In the genomic region with DNA sequence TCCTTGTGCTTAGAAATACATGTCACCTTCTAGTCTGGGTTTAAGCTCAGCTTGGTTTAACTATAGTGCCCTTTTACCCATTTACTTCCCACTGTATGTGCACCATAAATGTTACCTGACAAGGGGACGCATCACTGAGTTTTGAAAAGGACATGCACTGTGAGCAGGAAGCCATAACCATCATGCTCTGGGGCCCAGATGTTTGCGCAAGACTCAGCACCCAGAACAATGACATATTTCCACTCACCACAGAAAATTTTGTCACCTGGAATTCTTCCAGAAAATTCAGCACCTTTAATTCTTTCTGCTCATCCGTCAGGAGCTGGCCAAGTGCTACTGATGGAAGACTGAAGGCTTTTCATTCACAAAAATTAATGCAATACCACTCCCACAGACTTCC, we compare ENCODE assay signal across 26 mouse cellular contexts.
"Had no signal": no experiment of that assay in that cellular context is flagged by ENCODE, and none has a peak within 500 bp of the region (broad histone marks: within the 10 kb centered on the region; RNA-seq: fewer than 3 reads in every experiment).

No protein-coding gene starts in this region.

- H3K9ac ChIP-seq: heart, embryonic 13.5 days; heart, embryonic 15.5 days; hindbrain, embryonic 13.5 days; hindbrain, embryonic 15.5 days; kidney, embryonic 15.5 days; limb, embryonic 12.5 days had no signal

- H3K9me3 ChIP-seq: heart, embryonic 13.5 days; heart, embryonic 15.5 days; hindbrain, embryonic 10.5 days; hindbrain, embryonic 13.5 days; hindbrain, embryonic 15.5 days; kidney, embryonic 15.5 days; limb, embryonic 12.5 days had no signal

- H3K4me3 ChIP-seq: heart, adult 2 months; heart, embryonic 13.5 days; heart, embryonic 15.5 days; hindbrain, embryonic 10.5 days; hindbrain, embryonic 13.5 days; hindbrain, embryonic 15.5 days; kidney, embryonic 15.5 days; limb, embryonic 12.5 days had no signal

- H3K4me2 ChIP-seq: heart, embryonic 11.5 days; heart, embryonic 13.5 days; heart, embryonic 15.5 days; hindbrain, embryonic 13.5 days; hindbrain, embryonic 15.5 days; kidney, embryonic 15.5 days; limb, embryonic 12.5 days; liver, embryonic 11.5 days had no signal

- H3K4me1 ChIP-seq: heart, embryonic 13.5 days; heart, embryonic 15.5 days; hindbrain, embryonic 15.5 days; kidney, embryonic 15.5 days had no signal

- H3K27ac ChIP-seq: heart, adult 2 months; heart, embryonic 13.5 days; heart, embryonic 15.5 days; hindbrain, embryonic 10.5 days; hindbrain, embryonic 13.5 days; hindbrain, embryonic 15.5 days; hindbrain, postnatal 0 days; kidney, embryonic 15.5 days; kidney, postnatal 0 days; limb, embryonic 12.5 days had no signal

- H3K36me3 ChIP-seq: heart, embryonic 13.5 days; heart, embryonic 15.5 days; hindbrain, embryonic 10.5 days; hindbrain, embryonic 13.5 days; hindbrain, embryonic 15.5 days; kidney, embryonic 15.5 days; limb, embryonic 12.5 days had no signal

- DNase-seq: gastrocnemius, postnatal 14 days; gastrocnemius, postnatal 36 days; heart, adult 11 months; heart, adult 2 months; heart, postnatal 14 days; heart, postnatal 4 days; kidney, adult 11 months; kidney, adult 2 months; kidney, adult 9 months; kidney, postnatal 14 days; kidney, postnatal 36 days; layer of hippocampus, adult 9-11 months; layer of hippocampus, postnatal 36 days; liver had no signal

- H3K27me3 ChIP-seq: heart, embryonic 13.5 days; heart, embryonic 15.5 days; hindbrain, embryonic 13.5 days; hindbrain, embryonic 15.5 days; kidney, embryonic 15.5 days had no signal

- ATAC-seq: hindbrain, postnatal 0 days; intestine, embryonic 16.5 days had no signal
